Mouse (Mus musculus): ENCODE results near the gene Pdk2. TPM values are rescaled to one million over a fixed set of nuclear protein-coding genes. Genes with fewer than 3 reads are reported as not detected.

The Pdk2 gene
- polyA plus RNA-seq, 1 experiment, result 219 TPM

DNA sequence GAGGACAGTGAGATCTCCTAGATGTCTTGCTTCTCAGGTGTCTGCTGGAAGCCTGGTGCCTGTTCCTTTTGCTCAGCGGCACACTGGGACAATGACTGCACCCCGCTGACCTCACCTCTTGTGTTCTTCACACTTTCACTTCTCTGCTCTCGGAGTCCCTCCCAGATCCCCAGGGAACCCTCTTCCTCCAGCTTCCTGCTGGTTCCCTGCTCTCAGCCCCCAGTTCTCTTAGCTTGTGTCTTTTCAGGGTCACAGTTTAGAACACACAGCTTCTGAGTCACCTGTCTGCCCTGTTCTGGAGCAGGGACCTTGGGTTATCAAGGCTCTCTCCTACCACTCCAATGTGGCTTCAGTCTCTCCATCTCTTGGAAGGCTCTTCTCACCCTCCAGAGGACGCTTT lies 43.0 kb upstream of the Pdk2 start:
- H3K27ac ChIP-seq (ENCODE audit: insufficient read depth, low read length), result no peak overlapping the region

DNA sequence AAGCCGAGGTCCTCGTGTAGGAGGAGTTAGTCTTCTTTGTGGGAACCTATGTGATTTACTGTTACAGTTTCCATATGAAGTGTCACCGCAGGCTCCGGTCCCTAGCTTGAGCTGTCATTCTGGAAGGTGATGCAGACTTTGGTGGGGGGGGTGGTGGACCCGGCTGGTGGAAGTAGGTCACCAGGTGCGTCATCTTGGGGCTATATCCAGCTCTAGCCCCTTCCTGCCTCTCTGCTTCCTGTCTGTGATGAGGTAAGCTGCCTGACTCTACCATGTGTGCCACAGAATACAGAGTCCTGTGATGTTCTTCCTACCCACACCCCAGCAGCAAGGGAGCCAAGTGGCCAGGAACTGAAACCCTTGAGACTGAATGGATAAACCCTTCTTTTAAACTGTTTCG lies 41.7 kb upstream of the Pdk2 start:
- Histone ChIP-seq H3K27me3 (ENCODE audit: control insufficient read depth, insufficient read depth, low read length) (no peaks in the 10 kb centered on the region), H3K4me1 (ENCODE audit: control insufficient read depth, insufficient read depth, low read length) (peaks cover 14% of the 10 kb centered on the region), H3K4me3 (replicated peaks; ENCODE audit: insufficient read depth, low read depth, low read length) (no peak overlapping the region), H3K27ac (ENCODE audit: insufficient read depth, low read length) (no peak overlapping the region)
- TF ChIP-seq CTCF (IDR thresholded peaks at IDR 0.05; ENCODE audit: borderline replicate concordance, insufficient read depth, low read depth, low read length) (no peak), POLR2A (IDR thresholded peaks at IDR 0.05; ENCODE audit: borderline replicate concordance, insufficient read depth, low read length) (no peak)
- WGBS, result 91% methylated on average over 7 of the region's 7 CpGs
- DNase-seq, result no peak

More for the DNA sequence above, 43.0 kb upstream of the Pdk2 start:
- Histone ChIP-seq H3K27me3 (ENCODE audit: control insufficient read depth, insufficient read depth, low read length) (no peaks in the 10 kb centered on the region), H3K4me1 (ENCODE audit: control insufficient read depth, insufficient read depth, low read length) (peaks cover 14% of the 10 kb centered on the region), H3K4me3 (replicated peaks; ENCODE audit: insufficient read depth, low read depth, low read length) (no peak overlapping the region)
- WGBS, result 46% methylated on average over 4 of the region's 4 CpGs
- TF ChIP-seq CTCF (IDR thresholded peaks at IDR 0.05; ENCODE audit: borderline replicate concordance, insufficient read depth, low read depth, low read length), result no peak
- TF ChIP-seq POLR2A (IDR thresholded peaks at IDR 0.05; ENCODE audit: borderline replicate concordance, insufficient read depth, low read length), result no peak
- DNase-seq, result no peak

DNA sequence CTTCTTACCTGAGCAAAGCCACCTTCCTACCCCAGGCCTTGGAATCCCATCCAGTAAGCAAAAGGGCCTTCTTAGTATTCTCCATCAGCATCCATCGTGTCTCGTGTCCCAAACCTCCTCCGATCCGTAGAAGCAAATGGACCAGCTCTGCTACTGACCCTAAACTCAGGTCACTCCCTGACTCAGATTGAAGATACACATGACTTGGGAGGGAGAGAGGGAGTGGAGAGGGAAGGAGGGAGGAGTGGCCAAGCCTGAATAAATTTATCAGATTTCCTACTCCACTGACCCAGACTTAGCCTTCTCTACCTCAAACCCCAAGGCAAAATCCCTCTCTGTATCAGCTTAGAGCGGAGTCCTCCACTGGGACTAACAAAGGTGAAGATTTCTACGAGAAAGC lies 39.6 kb upstream of the Pdk2 start:
- TF ChIP-seq POLR2A (IDR thresholded peaks at IDR 0.05; ENCODE audit: borderline replicate concordance, insufficient read depth, low read length) (no peak), CTCF (IDR thresholded peaks at IDR 0.05; ENCODE audit: borderline replicate concordance, insufficient read depth, low read depth, low read length) (no peak)
- 90% methylated on average over 6 of the region's 6 CpGs for WGBS
- H3K27me3 ChIP-seq (ENCODE audit: control insufficient read depth, insufficient read depth, low read length), result no peaks in the 10 kb centered on the region
- peaks cover 12% of the 10 kb centered on the region for H3K4me1 ChIP-seq (ENCODE audit: control insufficient read depth, insufficient read depth, low read length)
- H3K27ac ChIP-seq (ENCODE audit: insufficient read depth, low read length), result no peak overlapping the region
- H3K4me3 ChIP-seq (replicated peaks; ENCODE audit: insufficient read depth, low read depth, low read length), result no peak overlapping the region
- DNase-seq, result no peak

DNA sequence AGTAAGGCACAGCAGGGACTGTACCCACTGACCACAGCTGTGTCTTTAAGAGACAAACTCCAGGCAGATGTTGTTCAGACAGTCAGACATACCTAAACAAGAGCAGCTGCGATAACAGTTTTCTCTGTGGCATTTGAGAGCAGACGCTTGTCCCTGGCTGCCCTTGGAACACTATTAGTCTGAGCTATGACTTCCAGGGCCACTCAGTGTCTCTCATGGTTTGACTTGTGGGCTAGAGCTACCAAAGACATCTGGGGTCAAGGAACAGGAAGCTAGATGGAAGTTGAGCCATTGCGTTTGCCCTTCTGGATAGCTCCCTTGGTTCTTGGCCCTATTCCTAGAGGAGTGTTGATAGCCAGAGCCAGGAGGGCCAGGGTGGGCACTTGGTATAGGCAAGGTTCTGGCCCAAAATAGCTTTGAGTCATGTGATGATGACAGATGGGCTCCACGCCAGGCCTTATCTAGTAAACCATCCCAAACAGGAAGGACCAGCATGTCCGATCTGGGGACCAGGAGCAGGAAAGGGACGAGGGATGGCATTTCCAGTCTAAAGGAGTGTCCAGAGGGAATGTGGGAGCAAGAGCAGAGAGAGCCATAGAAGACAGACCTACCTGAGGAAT lies 38.2 kb upstream of the Pdk2 start:
- TF ChIP-seq CTCF (IDR thresholded peaks at IDR 0.05; ENCODE audit: borderline replicate concordance, insufficient read depth, low read depth, low read length) (no peak), POLR2A (IDR thresholded peaks at IDR 0.05; ENCODE audit: borderline replicate concordance, insufficient read depth, low read length) (no peak)
- Histone ChIP-seq H3K4me3 (replicated peaks; ENCODE audit: insufficient read depth, low read depth, low read length) (no peak overlapping the region), H3K27me3 (ENCODE audit: control insufficient read depth, insufficient read depth, low read length) (no peaks in the 10 kb centered on the region), H3K27ac (ENCODE audit: insufficient read depth, low read length) (no peak overlapping the region), H3K4me1 (ENCODE audit: control insufficient read depth, insufficient read depth, low read length) (peaks cover 9% of the 10 kb centered on the region)
- 76% methylated on average over 6 of the region's 6 CpGs for WGBS
- no peak for DNase-seq

DNA sequence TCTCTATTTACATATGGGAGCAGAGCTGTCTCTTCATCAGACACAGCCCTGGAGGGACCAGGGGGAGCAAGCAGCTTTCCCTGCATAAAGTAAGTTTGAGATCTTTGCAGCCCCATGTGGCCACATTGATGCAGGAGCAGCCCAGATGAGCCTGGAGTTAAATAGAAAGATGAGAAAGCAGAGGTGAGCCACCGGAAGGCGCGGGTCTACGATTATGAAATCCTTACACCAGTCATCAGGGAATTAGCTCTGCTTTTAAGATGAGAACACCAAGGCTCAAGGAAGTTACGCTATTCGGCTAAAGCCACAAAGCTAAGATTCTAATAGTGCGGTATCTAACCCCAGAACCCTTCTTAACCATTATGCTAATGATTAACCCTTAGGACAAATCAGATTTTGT lies 36.8 kb upstream of the Pdk2 start:
- no peak for DNase-seq
- TF ChIP-seq CTCF (IDR thresholded peaks at IDR 0.05; ENCODE audit: borderline replicate concordance, insufficient read depth, low read depth, low read length), result no peak
- TF ChIP-seq POLR2A (IDR thresholded peaks at IDR 0.05; ENCODE audit: borderline replicate concordance, insufficient read depth, low read length), result no peak
- no peak overlapping the region for H3K27ac ChIP-seq (ENCODE audit: insufficient read depth, low read length)
- no peaks in the 10 kb centered on the region for H3K27me3 ChIP-seq (ENCODE audit: control insufficient read depth, insufficient read depth, low read length)
- 85% methylated on average over 7 of the region's 7 CpGs for WGBS
- no peak overlapping the region for H3K4me3 ChIP-seq (replicated peaks; ENCODE audit: insufficient read depth, low read depth, low read length)
- H3K4me1 ChIP-seq (ENCODE audit: control insufficient read depth, insufficient read depth, low read length), result peaks cover 14% of the 10 kb centered on the region

DNA sequence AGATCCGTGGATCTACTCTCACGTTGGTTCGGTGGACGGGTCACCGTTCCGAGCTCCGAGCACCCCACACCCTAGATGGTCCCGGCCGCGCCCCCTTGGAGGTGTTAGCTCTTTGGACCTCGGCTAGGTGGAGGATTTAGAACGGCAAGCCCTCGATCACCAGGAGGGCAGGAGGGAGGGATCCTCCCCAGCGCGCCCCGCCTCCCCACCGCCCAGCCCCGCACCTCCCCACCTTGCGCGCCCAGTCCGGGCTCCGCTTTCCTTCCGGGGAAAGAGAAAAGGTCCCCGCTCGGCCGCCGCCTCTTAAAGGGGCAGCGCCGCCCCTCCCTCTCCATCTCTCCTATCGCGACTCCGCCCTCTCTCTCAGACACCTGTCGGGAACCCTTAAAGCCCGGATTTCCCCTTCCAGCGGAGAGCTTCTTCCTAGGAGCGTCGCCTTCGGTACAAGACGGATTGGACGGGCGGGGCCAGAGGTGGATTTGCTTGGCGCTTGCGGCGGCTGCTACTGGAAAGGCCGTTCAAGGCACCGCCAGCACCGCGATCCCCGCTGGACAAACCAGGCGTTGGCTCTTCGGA lies 35.5 kb upstream of the Pdk2 start, which contains the start of gene Itga3:
Gene Itga3 (minus strand): TSS at position 266 of the 576 bp plus-strand sequence.
- 1% methylated on average over 45 of the region's 51 CpGs for WGBS

DNA sequence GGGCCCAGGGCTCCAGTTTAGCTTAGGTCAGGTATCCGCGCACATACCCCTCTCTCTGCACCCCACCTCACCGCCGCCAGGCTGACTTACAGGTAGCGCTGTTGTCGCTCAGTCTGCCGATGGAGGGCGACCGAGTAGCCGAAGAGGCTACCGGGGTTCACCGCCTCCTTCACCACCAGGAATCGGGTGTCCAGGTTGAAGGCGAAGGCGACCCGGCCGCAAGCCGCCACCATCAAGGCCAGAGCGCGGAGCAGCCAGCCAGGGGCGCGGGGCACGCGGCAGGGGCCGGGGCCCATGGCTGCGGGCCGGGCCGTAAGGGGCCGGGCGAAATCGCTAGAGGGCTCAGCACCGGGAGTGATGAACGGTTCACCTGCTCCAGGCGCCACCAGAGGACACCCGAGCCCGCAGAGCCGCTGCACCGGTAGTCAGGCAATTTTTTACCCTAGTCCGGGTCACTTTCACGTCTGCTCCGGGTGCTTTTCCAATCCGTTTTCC lies 34.9 kb upstream of the Pdk2 start:
- peak; percentile 81 to 88 for DNase-seq
- TF ChIP-seq CTCF (IDR thresholded peaks at IDR 0.05; ENCODE audit: borderline replicate concordance, insufficient read depth, low read depth, low read length) (peak; percentile 65), POLR2A (IDR thresholded peaks at IDR 0.05; ENCODE audit: borderline replicate concordance, insufficient read depth, low read length) (no peak)
- peak overlapping the region; percentile 66 for H3K27ac ChIP-seq (ENCODE audit: insufficient read depth, low read length)
- H3K4me1 ChIP-seq (ENCODE audit: control insufficient read depth, insufficient read depth, low read length), result peaks cover 32% of the 10 kb centered on the region
- peak overlapping the region; percentile 72 for H3K4me3 ChIP-seq (replicated peaks; ENCODE audit: insufficient read depth, low read depth, low read length)
- H3K27me3 ChIP-seq (ENCODE audit: control insufficient read depth, insufficient read depth, low read length), result no peaks in the 10 kb centered on the region
- WGBS, result 1% methylated on average over 41 of the region's 42 CpGs

More for the DNA sequence above, 35.5 kb upstream of the Pdk2 start, which contains the start of gene Itga3:
- Histone ChIP-seq H3K4me3 (replicated peaks; ENCODE audit: insufficient read depth, low read depth, low read length) (peak within 1 kb of the TSS; percentile 72), H3K4me1 (ENCODE audit: control insufficient read depth, insufficient read depth, low read length) (peaks cover 27% of the 10 kb centered on the region), H3K27me3 (ENCODE audit: control insufficient read depth, insufficient read depth, low read length) (no peaks in the 10 kb centered on the region), H3K27ac (ENCODE audit: insufficient read depth, low read length) (peak within 1 kb of the TSS; percentile 66)
- DNase-seq, result peak; percentile 87
- TF ChIP-seq CTCF (IDR thresholded peaks at IDR 0.05; ENCODE audit: borderline replicate concordance, insufficient read depth, low read depth, low read length), result no peak
- peak; percentile 47; the same call in 1 of the 2 replicates for TF ChIP-seq POLR2A (IDR thresholded peaks at IDR 0.05; ENCODE audit: borderline replicate concordance, insufficient read depth, low read length)

Data from cerebellum, adult 2 months (tissue).